ENCODE assay signal across 12 mouse cellular contexts in the genomic region with DNA sequence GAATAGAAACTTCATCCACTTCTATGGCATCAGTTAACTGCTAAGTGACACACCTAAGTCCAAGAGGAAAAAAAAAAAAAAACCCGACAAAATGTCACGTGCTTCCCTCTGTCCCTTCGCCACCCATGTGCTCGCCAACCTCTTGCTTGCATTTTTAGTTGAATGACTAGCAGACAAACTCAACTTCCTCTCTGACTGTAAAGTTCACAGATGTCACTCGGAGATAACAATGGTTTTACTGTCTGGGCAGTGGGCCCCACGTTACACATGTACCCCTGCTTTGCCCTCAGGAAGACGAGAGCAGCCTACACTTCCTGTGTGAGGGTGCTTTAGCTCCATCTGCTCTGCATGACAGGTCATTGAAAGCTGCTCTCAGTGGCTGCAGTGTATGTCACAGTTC. TPM values are rescaled to one million over a fixed set of nuclear protein-coding genes. Genes with fewer than 3 reads are reported as not detected.
DNase-seq lines count a peak whose midpoint lies in the region; ATAC-seq lines count a peak whose summit lies in the region.
"Had no signal": no experiment of that assay in that cellular context is flagged by ENCODE, and none has a peak within 500 bp of the region (broad histone marks: within the 10 kb centered on the region; RNA-seq: fewer than 3 reads in every experiment).

No protein-coding gene starts in this region.

- DNase-seq in heart, adult 11 months: peak; percentile 81
- no peak for DNase-seq in heart, postnatal 25 days (ENCODE audit: low spot score)
- DNase-seq in lung, postnatal 10 days: peak; percentile 15
- peak; percentile 84 for DNase-seq in thymus, postnatal 0 days (ENCODE audit: low spot score)
- no peak for DNase-seq in right cerebral cortex, postnatal 14 days
- DNase-seq in gastrocnemius, adult 18-20 months (ENCODE audit: low spot score): no peak
- no peak for DNase-seq in adrenal gland, adult 8-10 months
- DNase-seq: adrenal gland, postnatal 14 days; right cerebral cortex, postnatal 25 days had no signal

- intact Hi-C loops in heart, postnatal 25 days (cut with DNase I): no loop called here

- ATAC-seq in activated CD4-positive, CD25-positive, alpha-beta regulatory T cell, adult 4 months: peak; percentile 82
- ATAC-seq: intestine, embryonic 16.5 days had no signal

RNA-seq across cellular contexts. Expression of gene Ubash3a, which starts 16.2 kb away (rescaled TPM):
- not detected for total RNA-seq in heart, postnatal 25 days (2021)
- polyA plus RNA-seq in activated CD4-positive, CD25-positive, alpha-beta regulatory T cell, adult 4 months (2017; shearing (Covaris generic)): 100 to 1,000 TPM; 235 to 244 TPM
- 66.8 and 75.0 TPM in 2 replicates for polyA plus RNA-seq in thymus, postnatal 0 days (2015; fragmentation: Nextera tagmentation; extraction: Ambion mirVana)
- total RNA-seq in gastrocnemius, adult 18-20 months (2021): not detected
- under 1 TPM; 0.12 to 0.51 (median 0.31) TPM for total RNA-seq in adrenal gland, adult 8-10 months (2022)

RNA-seq across cellular contexts. Expression of gene Tmprss3, which starts 25.1 kb away (rescaled TPM):
- total RNA-seq in heart, postnatal 25 days (2021): not detected
- 1 to 10 TPM; 1.5 to 2.1 TPM for polyA plus RNA-seq in activated CD4-positive, CD25-positive, alpha-beta regulatory T cell, adult 4 months (2017; shearing (Covaris generic))
- polyA plus RNA-seq in thymus, postnatal 0 days (2015; fragmentation: Nextera tagmentation; extraction: Ambion mirVana): 0.13 and 0.25 TPM in 2 replicates
- total RNA-seq in gastrocnemius, adult 18-20 months (2021): not detected
- total RNA-seq in adrenal gland, adult 8-10 months (2022): not detected
- total RNA-seq: adrenal gland, postnatal 14 days had no signal

RNA-seq across cellular contexts. Expression of gene Rsph1, which starts 53.3 kb away (rescaled TPM):
- total RNA-seq in heart, postnatal 25 days (2021): 1 to 10 TPM; 1.7 to 2.1 TPM
- 1 to 10 TPM in 1 of 2 experiments, under 1 TPM in 1; 0.86 to 2.7 TPM for polyA plus RNA-seq in activated CD4-positive, CD25-positive, alpha-beta regulatory T cell, adult 4 months (2017; shearing (Covaris generic))
- polyA plus RNA-seq in thymus, postnatal 0 days (2015; fragmentation: Nextera tagmentation; extraction: Ambion mirVana): 0.90 and 1.2 TPM in 2 replicates
- total RNA-seq in gastrocnemius, adult 18-20 months (2021): 10 to 100 TPM in 1 of 2 experiments, 1 to 10 TPM in 1; 2.4 to 11.6 TPM
- total RNA-seq in adrenal gland, adult 8-10 months (2022): 10 to 100 TPM in 2 of 4 experiments, 1 to 10 TPM in 2; 3.9 to 14.9 (median 9.1) TPM

RNA-seq across cellular contexts. Expression of gene Tff1, which starts 58.8 kb away (rescaled TPM):
- total RNA-seq in heart, postnatal 25 days (2021): not detected
- polyA plus RNA-seq in activated CD4-positive, CD25-positive, alpha-beta regulatory T cell, adult 4 months (2017; shearing (Covaris generic)): under 1 TPM in 1 of 2 experiments, not detected in 1; 0.89 TPM
- polyA plus RNA-seq in thymus, postnatal 0 days (2015; fragmentation: Nextera tagmentation; extraction: Ambion mirVana): 4.3 and 7.4 TPM in 2 replicates
- not detected for total RNA-seq in gastrocnemius, adult 18-20 months (2021)
- total RNA-seq in adrenal gland, adult 8-10 months (2022): not detected
- total RNA-seq: adrenal gland, postnatal 14 days had no signal
- polyA plus RNA-seq: heart, embryonic 14.5 days had no signal

Comparison
In these comparisons a context has a peak if more than half of its experiments do, and no peak if none do; other contexts are left out.
1. DNase-seq: peak in heart, adult 11 months (single experiment), lung, postnatal 10 days (single experiment) and thymus, postnatal 0 days (single experiment); none in heart, postnatal 25 days (single experiment), right cerebral cortex, postnatal 14 days (single experiment), gastrocnemius, adult 18-20 months (single experiment) and adrenal gland, adult 8-10 months (single experiment).